Mouse (Mus musculus) T-helper 17 cell (primary cell): ENCODE data around the gene 6430628N08Rik.

Experiments used
- in situ Hi-C, 2 experiments: fragments of 300-600 bp; cut with MboI, MseI; formaldehyde crosslinking; loops; 1 replicate in 1 of 2; 2 replicates in 1 of 2; pipeline ENCODE4 v1.15.1; 2025; ENCODE audit warnings: high pct_unique_total_duplicates in 2 of 2

6430628N08Rik gene

GRCm38 (mm10) chr4:115885846-115886245 lies 4.6 kb upstream of the 6430628N08Rik start:
- in situ Hi-C loops = no loop called here

GRCm38 (mm10) chr4:115886875-115887274 lies 3.6 kb upstream of the 6430628N08Rik start:
- in situ Hi-C loops = no loop called here

- in situ Hi-C loops = no loop called here
Measured at GRCm38 (mm10) chr4:115890066-115890465, 399 bp upstream of the 6430628N08Rik start.

- in situ Hi-C loops = no loop called here
Measured at GRCm38 (mm10) chr4:115894281-115894680, 3.8 kb downstream of the 6430628N08Rik start.

- in situ Hi-C loops = no loop called here
Measured at GRCm38 (mm10) chr4:115897901-115898631, 7.6 kb downstream of the 6430628N08Rik start.

- in situ Hi-C loops = loop anchor here (5.0 to 10.0 kb wide), 2 partner anchors 49 to 52 kb away; no protein-coding TSS in a partner anchor
Measured at GRCm38 (mm10) chr4:115902816-115903215, 12.4 kb downstream of the 6430628N08Rik start.

- in situ Hi-C loops = loop anchor here (5.0 to 10.0 kb wide), 2 partner anchors 48 to 50 kb away; no protein-coding TSS in a partner anchor
Measured at GRCm38 (mm10) chr4:115904375-115904774, 13.9 kb downstream of the 6430628N08Rik start.

- in situ Hi-C loops = loop anchor here (5.0 to 10.0 kb wide), 2 partner anchors 49 to 77 kb away; no protein-coding TSS in a partner anchor
Measured at GRCm38 (mm10) chr4:115905701-115906100, 15.2 kb downstream of the 6430628N08Rik start.

- in situ Hi-C loops = loop anchor here (5.0 to 10.0 kb wide), 2 partner anchors 48 to 76 kb away; no protein-coding TSS in a partner anchor
Measured at GRCm38 (mm10) chr4:115906791-115907190, 16.3 kb downstream of the 6430628N08Rik start.

GRCm38 (mm10) chr4:115907994-115908393 lies 17.5 kb downstream of the 6430628N08Rik start:
- in situ Hi-C loops = loop anchor here (5.0 to 10.0 kb wide), 2 partner anchors 47 to 74 kb away; no protein-coding TSS in a partner anchor

- in situ Hi-C loops = loop anchor here (5.0 to 10.0 kb wide), 2 partner anchors 46 to 74 kb away; no protein-coding TSS in a partner anchor
Measured at GRCm38 (mm10) chr4:115908641-115909040, 18.2 kb downstream of the 6430628N08Rik start.

GRCm38 (mm10) chr4:115911586-115911985 lies 21.1 kb downstream of the 6430628N08Rik start:
- in situ Hi-C loops = no loop called here

GRCm38 (mm10) chr4:115919911-115920310 lies 29.4 kb downstream of the 6430628N08Rik start:
- in situ Hi-C loops = no loop called here

GRCm38 (mm10) chr4:115922688-115923087 lies 32.2 kb downstream of the 6430628N08Rik start:
- in situ Hi-C loops = no loop called here

- in situ Hi-C loops = no loop called here
Measured at GRCm38 (mm10) chr4:115923262-115923880, 32.9 kb downstream of the 6430628N08Rik start.

GRCm38 (mm10) chr4:115927637-115928036 lies 37.2 kb downstream of the 6430628N08Rik start:
- in situ Hi-C loops = no loop called here

- in situ Hi-C loops = no loop called here
Measured at GRCm38 (mm10) chr4:115931556-115932088, 41.2 kb downstream of the 6430628N08Rik start.

GRCm38 (mm10) chr4:115935835-115936581 lies 45.5 kb downstream of the 6430628N08Rik start:
- in situ Hi-C loops = no loop called here

GRCm38 (mm10) chr4:115936646-115937045 lies 46.2 kb downstream of the 6430628N08Rik start:
- in situ Hi-C loops = no loop called here

- in situ Hi-C loops = no loop called here
Measured at GRCm38 (mm10) chr4:115937061-115937976, 46.9 kb downstream of the 6430628N08Rik start.
